Mouse (Mus musculus) heart, postnatal 0 days (tissue): ENCODE measurements around the gene Hoxa5.

Source experiments
- CTCF ChIP-seq: IDR thresholded peaks from 2 replicates; pipeline ENCODE4 v1.5.1; 2016; ENCODE audit warnings: antibody characterized with exemption, control low read depth, low read depth
- EP300 ChIP-seq: IDR thresholded peaks from 2 replicates; pipeline ENCODE4 v1.6.1; 2016; ENCODE audit warnings: antibody characterized with exemption, low read depth

- TF ChIP-seq CTCF (no peak), EP300 (no peak)
Measured at GRCm38 (mm10) chr6:52159164-52159761, 45.1 kb downstream of the Hoxa5 start.
